Mouse (Mus musculus) testis, adult 10 weeks (tissue): ENCODE results near the gene Ube2dnl2. TPM values are rescaled to one million over a fixed set of nuclear protein-coding genes. Genes with fewer than 3 reads are reported as not detected.

ENCODE experiments used
- polyA plus RNA-seq: library from polyadenylated mRNA; stranded (reverse); fragments of 350-450 nt; fragmentation: Illumina TruSeq; extraction: RNeasy Lipid Tissue Mini Kit (QIAGEN cat#74804); gene quantifications from one replicate; pipeline ENCODE4 v1.2.3, GENCODE M21; 2014; ENCODE audit warnings: low read depth, low replicate concordance

The Ube2dnl2 gene
- polyA plus RNA-seq, result 25.5 TPM

DNA sequence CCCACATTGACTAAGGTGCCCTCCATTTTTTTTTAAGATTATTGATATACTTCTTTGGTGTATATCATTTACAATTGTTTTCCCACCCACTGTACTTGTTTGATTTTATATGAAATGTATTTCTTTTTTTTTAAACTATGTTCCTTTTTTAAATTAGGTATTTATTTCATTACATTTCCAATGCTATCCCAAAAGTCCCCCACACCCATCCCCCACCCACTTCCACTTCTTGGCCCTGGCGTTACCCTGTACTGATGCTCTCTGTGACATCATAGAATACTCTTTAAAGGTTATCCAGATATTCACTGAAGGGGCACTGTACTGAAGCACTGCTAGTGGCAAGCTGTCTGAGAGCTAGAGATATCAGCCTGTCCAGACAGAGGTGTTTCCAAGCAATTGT is at the start of gene Ube2dnl2:
Gene Ube2dnl2 (plus strand): TSS at position 301 of the 400 bp plus-strand sequence.

DNA sequence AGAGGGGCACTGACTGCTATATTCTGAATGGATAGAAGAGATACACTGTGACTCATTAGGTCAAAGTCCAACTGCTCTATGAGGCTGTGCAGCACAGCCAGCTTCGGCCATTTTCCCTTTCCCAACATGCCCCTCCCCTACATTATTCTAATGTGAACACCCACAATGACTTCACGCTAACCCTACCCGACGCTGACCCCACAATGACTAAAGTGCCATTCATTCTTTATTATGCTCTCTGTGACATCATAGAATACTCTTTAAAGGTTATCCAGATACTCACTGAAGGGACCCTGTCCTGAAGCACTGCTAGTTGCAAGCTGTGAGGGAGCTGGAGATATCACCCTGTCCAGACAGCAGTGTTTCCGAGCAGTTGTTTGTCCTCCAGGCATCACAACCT is 2.7 kb upstream of the Ube2dnl2 start, which contains the start of gene Ube2dnl1:
Gene Ube2dnl1 (plus strand): TSS at position 301 of the 400 bp plus-strand sequence.

Other genes with a start within 250 kb of the Ube2dnl2 start
- gene Ube2dnl1, start 2.6 kb upstream of the Ube2dnl2 start, polyA plus RNA-seq, result 33.2 TPM